Mouse (Mus musculus) telencephalon, adult 2 months (tissue): ENCODE results near the gene Ssr1.

ENCODE experiments used
- DNase-seq: peaks from one replicate; pipeline ENCODE4 v3.0.0-alpha.2; 2011; ENCODE audit warnings: low read depth, low spot score

The Ssr1 gene

DNA sequence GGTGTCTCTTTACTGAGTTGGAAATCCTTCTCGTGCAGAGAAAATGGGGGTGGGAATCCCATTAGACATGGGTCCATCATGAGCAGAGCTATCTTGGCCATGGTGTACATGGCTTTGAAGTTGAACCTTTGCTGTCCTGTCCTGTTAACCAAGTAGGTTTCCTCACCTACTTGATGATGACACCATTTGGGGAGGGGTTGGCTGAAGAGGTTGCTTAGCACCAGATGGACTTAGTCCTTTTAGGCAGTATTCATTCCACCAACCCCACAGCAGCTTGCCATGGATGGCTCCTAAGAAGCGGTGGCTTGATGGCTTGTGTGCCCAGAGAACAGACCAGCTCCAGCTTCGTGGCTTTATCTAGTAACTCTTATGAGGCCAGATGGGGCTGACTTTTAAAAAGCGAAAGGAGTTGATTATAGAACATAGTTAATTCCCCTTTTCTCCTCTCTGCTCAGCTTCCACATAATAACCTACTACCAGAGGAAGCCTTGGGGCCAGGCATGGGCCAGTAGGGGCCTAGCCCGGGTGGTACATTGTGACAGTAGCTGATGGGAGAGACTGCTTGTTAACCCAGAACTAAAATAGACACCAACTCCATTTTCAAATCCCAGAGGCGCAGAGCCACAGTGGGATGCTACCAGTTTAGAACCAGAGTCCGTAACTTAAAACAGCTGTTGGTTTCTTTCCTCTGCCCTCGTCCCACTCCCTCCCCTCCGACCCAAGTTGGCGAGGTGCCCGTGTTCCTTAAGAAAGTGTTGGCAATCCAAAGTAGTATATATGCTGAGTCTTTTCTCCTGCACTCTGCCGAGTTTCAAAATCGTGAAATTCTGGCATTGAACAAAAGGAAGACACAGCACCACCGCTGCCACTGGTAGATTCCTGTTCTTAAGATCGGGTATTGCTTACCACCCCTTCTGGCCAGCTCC is 75.4 kb downstream of the Ssr1 start:
- DNase-seq: no peak
